Mouse (Mus musculus): ENCODE measurements around the gene Sema4d.

The Sema4d gene

DNA sequence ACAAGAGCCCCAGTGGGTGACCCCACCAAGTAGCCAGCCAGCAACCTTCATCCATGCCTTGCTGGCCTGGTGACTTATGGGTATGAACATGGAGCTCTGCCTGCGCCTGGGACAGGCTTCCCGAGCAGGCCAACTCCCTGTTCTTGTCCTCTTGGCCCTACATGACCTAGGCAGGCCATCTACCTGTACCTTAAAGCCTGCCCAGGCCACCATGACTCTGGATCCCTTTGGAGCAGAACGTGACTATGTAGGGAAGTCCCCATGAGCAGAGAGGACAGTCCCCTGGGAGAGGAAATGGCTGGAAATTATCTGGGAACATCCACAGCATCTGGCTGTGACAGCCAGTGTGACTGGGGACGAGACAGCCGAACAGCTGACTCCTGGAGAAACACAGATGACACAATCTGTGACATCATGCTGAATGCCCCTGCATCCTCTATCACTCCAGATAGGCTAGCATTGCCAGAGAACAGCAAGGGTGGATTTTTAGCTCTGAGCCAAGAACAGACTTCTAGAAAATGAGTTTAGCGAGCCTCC lies 15.7 kb downstream of the Sema4d start:
- peak; percentile 39 for DNase-seq

GRCm38 (mm10) chr13:51777048-51777737 lies 16.4 kb downstream of the Sema4d start:
- DNase-seq: peak; percentile 57

GRCm38 (mm10) chr13:51776160-51776737 lies 17.3 kb downstream of the Sema4d start:
- no peak for DNase-seq

- peak; percentile 57 for DNase-seq
These were observed 21.7 kb downstream of the Sema4d start for GRCm38 (mm10) chr13:51771802-51772206.

DNA sequence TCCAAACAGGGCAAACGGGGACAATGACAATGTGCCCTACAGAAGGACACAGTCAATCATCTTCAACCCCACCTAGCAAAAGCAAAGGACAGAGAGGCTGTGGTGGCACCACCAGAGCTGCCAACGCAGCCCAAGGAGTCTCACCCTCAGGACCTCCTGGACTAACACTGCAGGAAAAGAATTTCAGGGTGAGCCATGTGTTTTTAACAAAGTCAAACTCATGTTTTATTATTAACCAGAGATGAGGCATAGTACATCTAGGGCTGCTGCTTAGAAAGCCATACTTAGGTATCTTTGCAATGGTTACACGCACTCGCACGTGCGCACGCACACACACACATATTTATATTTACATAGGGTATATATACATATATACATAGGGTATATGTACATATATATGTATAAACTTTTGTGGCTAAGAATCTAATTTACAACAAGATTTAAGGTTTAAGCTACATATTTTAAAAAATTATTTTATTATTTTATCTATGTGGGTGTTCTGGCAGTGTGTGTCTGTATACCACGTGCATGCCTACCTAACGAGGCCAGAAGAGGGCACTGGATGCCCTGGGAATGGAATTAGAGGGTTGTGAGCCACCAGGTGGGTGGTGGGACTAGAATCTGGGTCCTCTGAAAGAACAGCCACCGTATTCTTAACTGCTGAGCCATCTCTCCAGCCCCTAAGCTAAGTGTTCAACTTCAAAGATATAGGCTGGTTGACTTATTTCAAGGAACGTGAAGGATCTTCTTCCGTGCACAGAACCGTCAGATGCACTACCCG lies 22.7 kb downstream of the Sema4d start:
- DNase-seq: no peak

DNA sequence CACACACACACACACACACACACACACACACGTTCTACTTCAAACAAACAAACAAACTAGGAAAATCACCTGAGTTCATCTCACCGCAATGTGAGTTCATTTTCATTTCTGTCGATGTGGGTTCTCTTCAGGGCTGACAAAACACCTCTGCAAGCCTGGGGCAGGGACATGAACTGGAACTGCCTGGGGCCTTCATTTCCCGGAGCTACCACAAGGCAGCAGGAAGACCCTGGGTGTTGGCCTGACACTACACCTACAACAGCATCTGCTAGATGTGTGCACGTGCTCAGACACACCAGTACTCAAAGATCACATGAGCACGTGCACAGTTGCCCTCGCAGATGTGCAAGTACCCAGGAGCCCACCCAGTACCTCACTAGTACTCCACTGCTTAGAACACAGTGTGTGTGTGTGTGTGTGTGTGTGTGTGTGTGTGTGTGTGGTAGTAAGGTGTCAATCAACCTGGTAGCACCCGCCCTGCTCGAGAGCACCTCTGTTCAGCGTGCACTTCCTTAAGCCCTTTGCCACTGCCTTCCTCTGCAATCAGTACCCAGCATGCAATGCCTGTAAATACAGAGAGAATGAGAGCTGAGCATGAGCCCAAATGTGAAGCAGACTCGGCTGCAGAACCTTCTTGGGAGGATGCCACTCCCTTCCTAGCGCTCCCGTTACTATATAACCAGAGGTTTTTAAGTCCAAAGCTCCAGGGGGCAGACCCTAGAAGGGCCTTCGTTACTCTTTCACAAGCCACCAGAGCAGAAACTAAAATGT lies 25.4 kb downstream of the Sema4d start:
- no peak for DNase-seq

- DNase-seq: no peak
These were observed 26.0 kb downstream of the Sema4d start for GRCm38 (mm10) chr13:51767513-51767912.

GRCm38 (mm10) chr13:51766756-51767155 lies 26.8 kb downstream of the Sema4d start:
- DNase-seq: no peak

GRCm38 (mm10) chr13:51765369-51765768 lies 28.2 kb downstream of the Sema4d start:
- DNase-seq: no peak

GRCm38 (mm10) chr13:51763019-51763698 lies 30.4 kb downstream of the Sema4d start:
- DNase-seq: no peak

GRCm38 (mm10) chr13:51761186-51761813 lies 32.2 kb downstream of the Sema4d start:
- DNase-seq: no peak

DNA sequence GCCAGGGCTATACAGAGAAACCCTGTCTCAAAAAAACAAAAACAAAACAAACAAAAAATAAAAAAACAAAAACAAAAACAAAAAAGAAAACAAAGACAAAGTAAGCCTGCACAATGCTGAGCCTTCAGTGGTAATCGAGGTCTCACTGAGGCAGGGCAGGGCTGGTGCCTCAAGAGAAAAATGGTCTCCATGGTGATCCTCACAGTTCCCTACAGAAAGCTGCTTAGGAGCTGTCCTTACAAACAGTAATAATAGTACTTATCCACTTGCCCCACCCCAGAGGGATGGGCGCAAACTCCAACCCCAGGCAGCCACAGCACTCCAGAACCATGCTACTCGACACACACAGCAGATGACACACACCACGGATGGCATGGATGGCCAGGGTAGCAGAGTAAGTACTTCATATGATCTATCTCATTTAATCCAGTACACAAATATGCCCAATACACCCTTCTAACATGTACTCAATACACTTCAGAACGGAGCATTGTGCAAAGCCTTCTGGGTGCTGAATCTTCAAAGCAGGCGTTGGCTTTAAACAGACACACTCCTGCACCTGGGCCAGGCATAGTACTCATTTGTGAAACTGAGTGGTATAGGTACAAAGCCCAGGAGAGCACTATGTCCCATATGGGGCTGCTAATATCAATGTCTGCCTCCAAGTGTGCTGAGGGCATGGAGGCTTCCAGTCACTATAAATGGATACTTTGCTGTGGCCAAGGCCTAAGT lies 34.1 kb downstream of the Sema4d start:
- no peak for DNase-seq

DNA sequence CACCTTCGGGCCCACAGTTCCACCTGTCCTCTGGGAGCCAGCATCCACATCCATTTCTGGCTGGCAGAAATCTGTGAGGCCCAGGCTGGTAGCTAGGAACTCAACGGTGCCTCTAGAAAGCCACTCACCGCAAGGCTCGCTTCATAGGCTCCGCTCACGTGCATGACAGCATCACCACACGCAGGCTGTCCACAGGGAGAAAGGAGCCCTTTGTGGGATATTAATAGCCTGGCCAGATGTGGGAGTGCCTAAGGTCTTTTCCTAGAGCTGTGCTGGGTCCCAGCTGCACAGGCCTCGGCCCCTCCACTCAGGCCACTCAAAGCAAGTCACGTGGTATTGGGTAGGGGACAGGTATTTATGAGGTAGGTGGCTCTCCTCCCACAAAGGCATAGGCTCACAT lies 35.1 kb downstream of the Sema4d start:
- DNase-seq: no peak

DNA sequence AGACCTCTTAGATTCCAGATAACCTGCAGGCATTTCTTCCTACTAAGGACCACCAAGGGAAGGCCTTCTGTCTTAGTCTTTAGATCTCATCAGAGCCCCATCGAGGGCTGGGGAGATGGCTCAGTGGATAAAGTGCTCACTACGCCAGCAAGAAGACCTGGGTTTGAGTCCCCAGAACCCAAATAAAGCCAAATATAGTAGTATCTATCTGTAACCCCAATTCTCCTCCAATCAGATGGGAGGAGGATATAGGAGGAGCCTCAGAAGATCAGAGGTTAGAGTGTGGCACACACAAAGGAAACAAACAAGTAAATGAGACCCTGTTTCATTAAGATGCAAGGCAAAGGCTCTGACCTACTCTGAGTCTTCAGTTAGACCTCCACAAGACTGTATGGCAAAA lies 36.4 kb downstream of the Sema4d start:
- no peak for DNase-seq

DNA sequence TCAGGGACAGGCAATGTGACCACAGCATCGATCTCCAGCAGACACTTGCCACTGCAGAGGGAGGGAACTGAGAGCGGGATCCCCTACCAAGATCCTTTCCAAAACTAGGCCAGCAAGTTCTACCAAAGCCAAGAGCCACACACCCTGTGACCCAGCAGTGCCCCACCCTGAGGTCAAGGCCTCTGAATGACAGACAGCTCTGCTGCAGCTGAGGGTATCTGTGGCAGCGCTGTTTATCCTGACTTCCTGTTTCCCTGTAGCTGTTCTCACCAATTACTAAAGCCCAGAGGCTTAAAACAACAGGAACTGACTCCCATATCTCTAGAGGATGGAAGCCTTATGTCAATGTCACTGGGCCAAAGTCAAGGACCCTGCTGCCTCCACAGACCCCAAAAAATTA lies 37.0 kb downstream of the Sema4d start:
- no peak for DNase-seq

DNA sequence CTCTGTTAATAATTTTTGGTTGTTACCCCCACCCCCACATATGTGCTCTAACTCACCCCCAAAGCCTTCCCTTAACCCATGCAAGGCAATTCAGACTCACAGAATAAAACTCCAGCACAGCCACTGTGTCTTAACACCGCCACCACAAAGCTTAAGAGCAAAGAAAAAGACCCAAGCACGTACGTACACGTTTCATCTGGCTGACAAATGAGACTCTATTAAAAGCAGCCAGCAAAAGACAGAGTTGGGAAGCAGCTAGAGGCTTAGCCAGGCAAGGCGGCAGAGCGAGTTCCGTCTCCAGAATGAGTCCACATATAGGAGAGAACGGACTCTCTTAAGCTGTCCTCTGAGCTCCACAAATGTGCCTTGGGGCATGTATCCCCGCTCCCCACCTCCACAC lies 37.5 kb downstream of the Sema4d start:
- DNase-seq: no peak

DNA sequence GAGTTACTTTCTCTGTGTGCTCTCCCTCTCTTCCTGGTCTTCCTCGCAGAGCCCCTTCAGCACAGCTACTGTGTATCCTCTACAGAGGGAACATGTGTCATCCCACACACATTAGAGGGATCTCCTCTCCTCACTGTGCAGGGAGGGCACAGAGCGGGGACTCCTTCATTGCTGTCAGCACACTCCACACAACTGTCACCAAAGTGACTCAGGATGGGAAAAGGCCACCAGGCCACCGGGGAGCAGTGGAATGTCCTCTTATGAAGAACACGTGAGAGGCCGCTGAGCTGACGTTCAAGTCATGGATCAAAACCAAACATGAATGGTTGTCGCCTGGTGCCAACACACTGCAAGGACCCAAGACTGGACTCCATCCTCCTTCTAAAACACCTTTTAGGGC lies 38.0 kb downstream of the Sema4d start:
- DNase-seq: no peak

- DNase-seq: no peak
These were observed 38.9 kb downstream of the Sema4d start for GRCm38 (mm10) chr13:51754559-51755126.

GRCm38 (mm10) chr13:51753802-51754444 lies 39.6 kb downstream of the Sema4d start:
- no peak for DNase-seq

DNA sequence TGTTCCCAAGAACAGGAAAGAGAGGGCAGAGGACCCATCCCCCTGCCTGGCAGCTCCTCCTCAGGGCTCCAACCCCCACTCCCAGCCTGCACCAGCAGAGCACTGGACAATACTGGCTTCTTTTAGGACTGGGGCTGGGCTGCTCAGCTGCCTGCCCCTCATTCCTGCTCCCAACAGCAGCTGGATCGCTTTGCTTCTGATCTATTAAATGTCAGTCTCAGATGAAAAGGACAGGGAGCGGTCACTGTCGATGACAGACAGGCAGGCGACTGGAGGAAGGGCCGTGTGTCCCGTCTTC lies 40.4 kb downstream of the Sema4d start:
- no peak for DNase-seq
